Mouse (Mus musculus): ENCODE results near the gene Aptx. TPM values are rescaled to one million over a fixed set of nuclear protein-coding genes. Genes with fewer than 3 reads are reported as not detected.

Aptx gene
- polyA plus RNA-seq (2011; ENCODE audit: insufficient read depth, insufficient read length, low read depth, missing spikeins) = 22.3 and 22.9 TPM in 2 replicates

- H3K9me3 ChIP-seq (replicated peaks; ENCODE audit: control insufficient read depth, insufficient read depth, low read length, poor library complexity, severe bottlenecking) = no peaks in the 10 kb centered on the region
- peak within 1 kb of the TSS; percentile 80 for H3K4me3 ChIP-seq (ENCODE audit: low read depth, low read length)
- H3K36me3 ChIP-seq (ENCODE audit: control insufficient read depth, insufficient read depth, low read length, poor library complexity, severe bottlenecking) = no peaks in the 10 kb centered on the region
- peak within 1 kb of the TSS; percentile 89 for H3K27ac ChIP-seq (ENCODE audit: insufficient read depth, low read length)
- peaks cover 2% of the 10 kb centered on the region for H3K4me1 ChIP-seq (ENCODE audit: control insufficient read depth, insufficient read depth, low read length)
- H3K27me3 ChIP-seq (ENCODE audit: control insufficient read depth, insufficient read depth, low read length, poor library complexity, severe bottlenecking) = no peaks in the 10 kb centered on the region
- peak within 1 kb of the TSS; percentile 65 for H3K9ac ChIP-seq (ENCODE audit: low read depth, poor library complexity, severe bottlenecking)
- TF ChIP-seq EP300 (IDR thresholded peaks at IDR 0.05; ENCODE audit: insufficient read depth, low read depth, low read length) = peak; percentile 60; the same call in 1 of the 2 replicates
- peak; percentile 64 for TF ChIP-seq POLR2A (IDR thresholded peaks at IDR 0.05; ENCODE audit: insufficient read depth, low read length)
- no peak for TF ChIP-seq CTCF (IDR thresholded peaks at IDR 0.05; ENCODE audit: low read depth, low read length)
These were observed at the start of gene Aptx for GRCm38 (mm10) chr4:40702797-40703709. Gene Aptx, minus strand, starts transcription at chr4:40703194.

GRCm38 (mm10) chr4:40735351-40735750 lies 32.4 kb upstream of the Aptx start:
- Histone ChIP-seq H3K36me3 (ENCODE audit: control insufficient read depth, insufficient read depth, low read length, poor library complexity, severe bottlenecking) (peaks cover 72% of the 10 kb centered on the region), H3K27me3 (ENCODE audit: control insufficient read depth, insufficient read depth, low read length, poor library complexity, severe bottlenecking) (no peaks in the 10 kb centered on the region), H3K4me1 (ENCODE audit: control insufficient read depth, insufficient read depth, low read length) (no peaks in the 10 kb centered on the region), H3K9ac (ENCODE audit: low read depth, poor library complexity, severe bottlenecking) (no peak overlapping the region), H3K4me3 (ENCODE audit: low read depth, low read length) (no peak overlapping the region), H3K9me3 (replicated peaks; ENCODE audit: control insufficient read depth, insufficient read depth, low read length, poor library complexity, severe bottlenecking) (no peaks in the 10 kb centered on the region), H3K27ac (ENCODE audit: insufficient read depth, low read length) (no peak overlapping the region)
- TF ChIP-seq CTCF (IDR thresholded peaks at IDR 0.05; ENCODE audit: low read depth, low read length) (no peak), EP300 (IDR thresholded peaks at IDR 0.05; ENCODE audit: insufficient read depth, low read depth, low read length) (no peak), POLR2A (IDR thresholded peaks at IDR 0.05; ENCODE audit: insufficient read depth, low read length) (no peak)

GRCm38 (mm10) chr4:40731262-40731661 lies 28.3 kb upstream of the Aptx start:
- Histone ChIP-seq H3K9me3 (replicated peaks; ENCODE audit: control insufficient read depth, insufficient read depth, low read length, poor library complexity, severe bottlenecking) (no peaks in the 10 kb centered on the region), H3K9ac (ENCODE audit: low read depth, poor library complexity, severe bottlenecking) (no peak overlapping the region), H3K27me3 (ENCODE audit: control insufficient read depth, insufficient read depth, low read length, poor library complexity, severe bottlenecking) (no peaks in the 10 kb centered on the region), H3K27ac (ENCODE audit: insufficient read depth, low read length) (no peak overlapping the region), H3K4me1 (ENCODE audit: control insufficient read depth, insufficient read depth, low read length) (no peaks in the 10 kb centered on the region), H3K4me3 (ENCODE audit: low read depth, low read length) (no peak overlapping the region), H3K36me3 (ENCODE audit: control insufficient read depth, insufficient read depth, low read length, poor library complexity, severe bottlenecking) (peaks cover 82% of the 10 kb centered on the region)
- TF ChIP-seq POLR2A (IDR thresholded peaks at IDR 0.05; ENCODE audit: insufficient read depth, low read length) (no peak), CTCF (IDR thresholded peaks at IDR 0.05; ENCODE audit: low read depth, low read length) (no peak), EP300 (IDR thresholded peaks at IDR 0.05; ENCODE audit: insufficient read depth, low read depth, low read length) (no peak)

- TF ChIP-seq CTCF (IDR thresholded peaks at IDR 0.05; ENCODE audit: low read depth, low read length) (peak; percentile 33), EP300 (IDR thresholded peaks at IDR 0.05; ENCODE audit: insufficient read depth, low read depth, low read length) (no peak)
- Histone ChIP-seq H3K36me3 (ENCODE audit: control insufficient read depth, insufficient read depth, low read length, poor library complexity, severe bottlenecking) (peaks cover 76% of the 10 kb centered on the region), H3K4me1 (ENCODE audit: control insufficient read depth, insufficient read depth, low read length) (no peaks in the 10 kb centered on the region)
These were observed 24.3 kb upstream of the Aptx start for GRCm38 (mm10) chr4:40727247-40727646.

GRCm38 (mm10) chr4:40725554-40725953 lies 22.6 kb upstream of the Aptx start:
- TF ChIP-seq POLR2A (IDR thresholded peaks at IDR 0.05; ENCODE audit: insufficient read depth, low read length) (no peak), CTCF (IDR thresholded peaks at IDR 0.05; ENCODE audit: low read depth, low read length) (no peak), EP300 (IDR thresholded peaks at IDR 0.05; ENCODE audit: insufficient read depth, low read depth, low read length) (no peak)
- Histone ChIP-seq H3K9ac (ENCODE audit: low read depth, poor library complexity, severe bottlenecking) (no peak overlapping the region), H3K36me3 (ENCODE audit: control insufficient read depth, insufficient read depth, low read length, poor library complexity, severe bottlenecking) (peaks cover 60% of the 10 kb centered on the region), H3K27ac (ENCODE audit: insufficient read depth, low read length) (no peak overlapping the region), H3K4me1 (ENCODE audit: control insufficient read depth, insufficient read depth, low read length) (no peaks in the 10 kb centered on the region), H3K4me3 (ENCODE audit: low read depth, low read length) (no peak overlapping the region), H3K9me3 (replicated peaks; ENCODE audit: control insufficient read depth, insufficient read depth, low read length, poor library complexity, severe bottlenecking) (no peaks in the 10 kb centered on the region), H3K27me3 (ENCODE audit: control insufficient read depth, insufficient read depth, low read length, poor library complexity, severe bottlenecking) (no peaks in the 10 kb centered on the region)

More at GRCm38 (mm10) chr4:40727247-40727646, 24.3 kb upstream of the Aptx start:
- Histone ChIP-seq H3K4me3 (ENCODE audit: low read depth, low read length) (no peak overlapping the region), H3K27ac (ENCODE audit: insufficient read depth, low read length) (0 out of 2 replicates have a peak overlapping the region, but pooled peaks have one; percentile 28), H3K9ac (ENCODE audit: low read depth, poor library complexity, severe bottlenecking) (no peak overlapping the region), H3K27me3 (ENCODE audit: control insufficient read depth, insufficient read depth, low read length, poor library complexity, severe bottlenecking) (no peaks in the 10 kb centered on the region), H3K9me3 (replicated peaks; ENCODE audit: control insufficient read depth, insufficient read depth, low read length, poor library complexity, severe bottlenecking) (no peaks in the 10 kb centered on the region)

- Histone ChIP-seq H3K36me3 (ENCODE audit: control insufficient read depth, insufficient read depth, low read length, poor library complexity, severe bottlenecking) (peaks cover 56% of the 10 kb centered on the region), H3K9me3 (replicated peaks; ENCODE audit: control insufficient read depth, insufficient read depth, low read length, poor library complexity, severe bottlenecking) (no peaks in the 10 kb centered on the region), H3K9ac (ENCODE audit: low read depth, poor library complexity, severe bottlenecking) (0 out of 2 replicates have a peak overlapping the region, but pooled peaks have one; percentile 52), H3K4me3 (ENCODE audit: low read depth, low read length) (no peak overlapping the region), H3K4me1 (ENCODE audit: control insufficient read depth, insufficient read depth, low read length) (no peaks in the 10 kb centered on the region), H3K27ac (ENCODE audit: insufficient read depth, low read length) (no peak overlapping the region), H3K27me3 (ENCODE audit: control insufficient read depth, insufficient read depth, low read length, poor library complexity, severe bottlenecking) (no peaks in the 10 kb centered on the region)
- TF ChIP-seq CTCF (IDR thresholded peaks at IDR 0.05; ENCODE audit: low read depth, low read length) (no peak), POLR2A (IDR thresholded peaks at IDR 0.05; ENCODE audit: insufficient read depth, low read length) (no peak), EP300 (IDR thresholded peaks at IDR 0.05; ENCODE audit: insufficient read depth, low read depth, low read length) (no peak)
These were observed 22.1 kb upstream of the Aptx start for GRCm38 (mm10) chr4:40725141-40725540.
